Mouse (Mus musculus) small intestine, adult 2 months (tissue): ENCODE measurements around the gene Tas2r135. TPM values are rescaled to one million over a fixed set of nuclear protein-coding genes. Genes with fewer than 3 reads are reported as not detected.
A peak's percentile ranks its signal among the peaks of the same experiment; 100 is the strongest.

Experiments
- H3K27ac ChIP-seq: fragments of 200-500 bp; 2 replicates; pipeline ENCODE4 v1.5.1; 2012; ENCODE audit warnings: low read depth, low read length, control low read depth, inconsistent platforms; ENCODE audit not compliant: insufficient read depth
- H3K27me3 ChIP-seq: fragments of 200-500 bp; 2 replicates; pipeline ENCODE4 v1.6.1; 2012; ENCODE audit warnings: mild to moderate bottlenecking, moderate library complexity, low read length, inconsistent platforms; ENCODE audit not compliant: control insufficient read depth, insufficient read depth
- H3K36me3 ChIP-seq: fragments of 200-500 bp; 2 replicates; pipeline ENCODE4 v1.6.1; 2012; ENCODE audit warnings: mild to moderate bottlenecking, low read length, control low read depth, inconsistent platforms; ENCODE audit not compliant: control insufficient read depth, insufficient read depth
- H3K4me1 ChIP-seq: fragments of 200-500 bp; 2 replicates; pipeline ENCODE4 v1.6.1; 2012; ENCODE audit warnings: low read length, inconsistent platforms, mixed read lengths; ENCODE audit not compliant: control insufficient read depth, insufficient read depth, insufficient read length
- H3K4me3 ChIP-seq: fragments of 200-500 bp; 2 replicates; pipeline ENCODE4 v1.5.1; 2012; ENCODE audit warnings: low read depth, mild to moderate bottlenecking, control low read depth, inconsistent platforms, low read length, moderate library complexity
- CTCF ChIP-seq: fragments of 200-500 bp; IDR thresholded peaks from 2 replicates; pipeline ENCODE4 v1.5.1; 2012; ENCODE audit warnings: low read depth, mild to moderate bottlenecking, control low read depth, inconsistent platforms, low read length, moderate library complexity, mixed read lengths; ENCODE audit not compliant: insufficient replicate concordance, insufficient read length; ENCODE audit errors: extremely low read depth
- POLR2A ChIP-seq: fragments of 200-500 bp; IDR thresholded peaks from 2 replicates; pipeline ENCODE4 v1.6.1; 2012; ENCODE audit warnings: low read depth, mild to moderate bottlenecking, control low read depth, inconsistent platforms, low read length, moderate library complexity
- WGBS: fragments of 180-500 bp; shearing (Covaris S2); methylation state at CpG from one replicate; pipeline ENCODE4 v1.1.7; 2018; 5-methylcytosine and 5-hydroxymethylcytosine counted together
- polyA plus RNA-seq: library from polyadenylated mRNA; depleted of rRNA; stranded (reverse); fragments of >200 nt; gene quantifications from 2 replicates; pipeline ENCODE4 v1.2.3, GENCODE M21; 2012; rRNA removed

Tas2r135 gene
- not detected in 2 replicates for polyA plus RNA-seq

- Histone ChIP-seq H3K27ac (no peak within 1 kb of the TSS), H3K4me3 (no peak within 1 kb of the TSS), H3K4me1 (no peaks in the 10 kb centered on the region), H3K27me3 (no peaks in the 10 kb centered on the region), H3K36me3 (no peaks in the 10 kb centered on the region)
- TF ChIP-seq CTCF (no peak), POLR2A (no peak)
- 81% methylated on average over 2 of the region's 2 CpGs for WGBS
Measured at GRCm38 (mm10) chr6:42405134-42405533, at the start of gene Tas2r135. TSS of gene Tas2r135 (plus strand) at chr6:42405434.

GRCm38 (mm10) chr6:42355794-42356600 lies 49.2 kb upstream of the Tas2r135 start:
- no peak for TF ChIP-seq CTCF
- TF ChIP-seq POLR2A = no peak
- Histone ChIP-seq H3K27me3 (no peaks in the 10 kb centered on the region), H3K4me3 (no peak overlapping the region), H3K27ac (no peak overlapping the region; the same call in 1 of the 2 replicates), H3K4me1 (peaks cover 48% of the 10 kb centered on the region), H3K36me3 (peaks cover 68% of the 10 kb centered on the region)
- 94% methylated on average over 13 of the region's 13 CpGs for WGBS

GRCm38 (mm10) chr6:42356913-42357312 lies 48.3 kb upstream of the Tas2r135 start:
- Histone ChIP-seq H3K36me3 (peaks cover 70% of the 10 kb centered on the region), H3K4me3 (no peak overlapping the region), H3K27ac (peak overlapping the region; percentile 6; the same call in 1 of the 2 replicates), H3K27me3 (no peaks in the 10 kb centered on the region), H3K4me1 (peaks cover 40% of the 10 kb centered on the region)
- TF ChIP-seq CTCF (no peak), POLR2A (no peak)
- 41% methylated on average over 5 of the region's 5 CpGs for WGBS

- peaks cover 35% of the 10 kb centered on the region for H3K4me1 ChIP-seq
- no peak overlapping the region for H3K27ac ChIP-seq
- peaks cover 74% of the 10 kb centered on the region for H3K36me3 ChIP-seq
- H3K4me3 ChIP-seq = no peak overlapping the region
- H3K27me3 ChIP-seq = no peaks in the 10 kb centered on the region
- WGBS = 84% methylated on average over 6 of the region's 6 CpGs
- TF ChIP-seq POLR2A = no peak
- no peak for TF ChIP-seq CTCF
Measured at GRCm38 (mm10) chr6:42357901-42358300, 47.3 kb upstream of the Tas2r135 start.

GRCm38 (mm10) chr6:42358901-42359300 lies 46.3 kb upstream of the Tas2r135 start:
- peaks cover 78% of the 10 kb centered on the region for H3K36me3 ChIP-seq
- WGBS = 94% methylated on average over 12 of the region's 12 CpGs

GRCm38 (mm10) chr6:42359364-42360147 lies 45.7 kb upstream of the Tas2r135 start:
- H3K27me3 ChIP-seq = no peaks in the 10 kb centered on the region
- no peak for TF ChIP-seq POLR2A
- peaks cover 84% of the 10 kb centered on the region for H3K36me3 ChIP-seq

More at GRCm38 (mm10) chr6:42358901-42359300, 46.3 kb upstream of the Tas2r135 start:
- 0 out of 2 replicates have a peak overlapping the region, but pooled peaks have one; percentile 18 for H3K27ac ChIP-seq
- no peak overlapping the region for H3K4me3 ChIP-seq
- H3K4me1 ChIP-seq = peaks cover 26% of the 10 kb centered on the region
- H3K27me3 ChIP-seq = no peaks in the 10 kb centered on the region
- no peak for TF ChIP-seq POLR2A
- TF ChIP-seq CTCF = no peak

More at GRCm38 (mm10) chr6:42359364-42360147, 45.7 kb upstream of the Tas2r135 start:
- WGBS = 72% methylated on average over 9 of the region's 9 CpGs
- H3K27ac ChIP-seq = 0 out of 2 replicates have a peak overlapping the region, but pooled peaks have one; percentile 18
- H3K4me1 ChIP-seq = peaks cover 20% of the 10 kb centered on the region
- H3K4me3 ChIP-seq = no peak overlapping the region
